Comparison of ENCODE assay signal across 8 mouse cellular contexts in the genomic region with DNA sequence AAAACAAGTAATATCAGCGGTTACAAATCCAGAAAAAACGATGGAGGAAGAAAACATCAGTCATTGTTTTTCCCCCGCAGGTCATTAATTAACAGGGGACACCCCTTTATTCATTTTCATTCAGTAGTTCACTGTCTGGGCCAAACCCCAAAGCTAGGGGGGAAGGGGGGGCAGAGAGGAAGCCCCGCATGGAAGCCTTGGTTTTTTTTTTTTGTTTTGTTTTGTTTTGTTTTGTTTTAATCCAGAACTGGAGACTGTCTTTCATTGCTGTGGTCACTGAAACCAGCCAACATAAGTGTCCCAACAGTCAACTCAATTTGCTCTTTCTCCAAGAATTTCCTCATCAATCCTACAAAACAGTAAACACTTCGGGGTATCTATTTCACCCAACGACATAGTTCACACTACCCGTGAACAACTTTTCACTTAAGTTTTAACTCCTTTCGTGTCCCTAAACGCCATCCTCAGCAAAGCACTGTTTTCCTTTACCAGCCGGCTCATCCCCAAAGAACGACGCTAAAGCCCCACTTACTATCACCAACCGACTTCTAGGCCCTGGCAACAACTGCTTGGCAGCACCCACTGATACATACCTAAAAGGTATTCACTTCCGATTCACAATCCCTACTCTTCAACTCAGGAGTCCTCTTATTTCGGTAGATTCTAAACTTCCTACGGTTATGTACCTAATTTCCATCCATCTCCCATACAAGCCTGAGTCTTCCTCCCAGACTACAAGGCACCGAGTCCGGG. TPM values are rescaled to one million over a fixed set of nuclear protein-coding genes. Genes with fewer than 3 reads are reported as not detected.
DNase-seq lines count a peak whose midpoint lies in the region; ATAC-seq and TF ChIP-seq lines count a peak whose summit lies in the region.

No protein-coding gene starts in this region.

- no peaks in the 10 kb centered on the region for H3K4me1 ChIP-seq in lung, embryonic 14.5 days (ENCODE audit: insufficient read depth)
- H3K4me1 ChIP-seq in forebrain, embryonic 14.5 days (ENCODE audit: control insufficient read depth, insufficient read depth, low read length), result peaks cover 18% of the 10 kb centered on the region
- peaks cover 27% of the 10 kb centered on the region for H3K4me1 ChIP-seq in liver, adult 2 months (ENCODE audit: control insufficient read depth, insufficient read depth, low read length)
- H3K4me1 ChIP-seq in stomach, postnatal 0 days (replicated peaks; ENCODE audit: control insufficient read depth, insufficient read depth), result no peaks in the 10 kb centered on the region

- peak overlapping the region; percentile 87; the same call in 1 of the 2 replicates for H3K27ac ChIP-seq in lung, embryonic 14.5 days (ENCODE audit: low read depth)
- H3K27ac ChIP-seq in forebrain, embryonic 14.5 days (ENCODE audit: low read depth, low read length), result no peak overlapping the region
- peak overlapping the region; percentile 77 for H3K27ac ChIP-seq in liver, adult 2 months (replicated peaks; ENCODE audit: insufficient read depth, low read depth, low read length)
- peak overlapping the region; percentile 94 for H3K27ac ChIP-seq in stomach, postnatal 0 days (replicated peaks)

- peak overlapping the region; percentile 84 for H3K4me3 ChIP-seq in lung, embryonic 14.5 days (ENCODE audit: low read depth, low read length)
- peak overlapping the region; percentile 61 for H3K4me3 ChIP-seq in forebrain, embryonic 14.5 days (ENCODE audit: low read depth, low read length)
- H3K4me3 ChIP-seq in liver, adult 2 months (ENCODE audit: insufficient read depth, low read depth, low read length), result peak overlapping the region; percentile 91
- peak overlapping the region; percentile 88 for H3K4me3 ChIP-seq in stomach, postnatal 0 days (ENCODE audit: low read depth, low read length)

- TF ChIP-seq CTCF in lung, embryonic 14.5 days (IDR thresholded peaks at IDR 0.05; ENCODE audit: low read depth), result no peak
- no peak for TF ChIP-seq CTCF in liver, adult 2 months (IDR thresholded peaks at IDR 0.05; ENCODE audit: low read depth, low read length)
- TF ChIP-seq CTCF in stomach, postnatal 0 days (IDR thresholded peaks at IDR 0.05; ENCODE audit: low read depth), result no peak

- H3K36me3 ChIP-seq in lung, embryonic 14.5 days (ENCODE audit: insufficient read depth), result no peaks in the 10 kb centered on the region
- H3K36me3 ChIP-seq in forebrain, embryonic 14.5 days (ENCODE audit: control insufficient read depth, insufficient read depth, low read length), result no peaks in the 10 kb centered on the region
- no peaks in the 10 kb centered on the region for H3K36me3 ChIP-seq in liver, adult 2 months (ENCODE audit: control insufficient read depth, insufficient read depth, low read length)
- H3K36me3 ChIP-seq in stomach, postnatal 0 days (ENCODE audit: control insufficient read depth, insufficient read depth, low read length), result no peaks in the 10 kb centered on the region

- peaks cover 18% of the 10 kb centered on the region; the same call in 1 of the 2 replicates for H3K79me2 ChIP-seq in liver, adult 2 months (ENCODE audit: control insufficient read depth, insufficient read depth, low read length)

- DNase-seq in lung, embryonic 14.5 days, result peak; percentile 3
- DNase-seq in lung, postnatal 25 days (ENCODE audit: low spot score), result no peak
- peak; percentile 59 for DNase-seq in adipocyte (ENCODE audit: low spot score)
- peak; percentile 3 for DNase-seq in forebrain, embryonic 14.5 days (ENCODE audit: low spot score)
- DNase-seq in liver, adult 2 months (ENCODE audit: extremely low read depth, low read depth, low spot score), result peak; percentile 53
- DNase-seq in stomach, postnatal 0 days (ENCODE audit: low spot score), result no peak
- DNase-seq in spleen, adult 12 weeks (ENCODE audit: low spot score), result no peak
- no peak for DNase-seq in urinary bladder, adult 18-20 months (ENCODE audit: low spot score in 2 of 2)

- no peak for ATAC-seq in lung, embryonic 14.5 days (ENCODE audit: insufficient read depth)
- ATAC-seq in forebrain, embryonic 14.5 days, result no peak
- ATAC-seq in stomach, postnatal 0 days (ENCODE audit: low FRiP score, low TSS enrichment), result no peak

- H3K27me3 ChIP-seq in lung, embryonic 14.5 days (ENCODE audit: insufficient read depth, low read length), result no peaks in the 10 kb centered on the region
- H3K27me3 ChIP-seq in forebrain, embryonic 14.5 days (replicated peaks; ENCODE audit: control insufficient read depth, insufficient read depth, low read length), result no peaks in the 10 kb centered on the region
- no peaks in the 10 kb centered on the region for H3K27me3 ChIP-seq in liver, adult 2 months (ENCODE audit: control insufficient read depth, insufficient read depth, low read length)
- no peaks in the 10 kb centered on the region for H3K27me3 ChIP-seq in stomach, postnatal 0 days (ENCODE audit: control insufficient read depth, insufficient read depth, low read length)

- H3K4me2 ChIP-seq in lung, embryonic 14.5 days, result peak overlapping the region; percentile 88
- H3K4me2 ChIP-seq in forebrain, embryonic 14.5 days (ENCODE audit: low read length), result peak overlapping the region; percentile 86
- H3K4me2 ChIP-seq in stomach, postnatal 0 days (replicated peaks; ENCODE audit: low read depth), result peak overlapping the region; percentile 87

- H3K9me3 ChIP-seq in lung, embryonic 14.5 days (ENCODE audit: low read depth, low read length), result no peaks in the 10 kb centered on the region
- no peaks in the 10 kb centered on the region for H3K9me3 ChIP-seq in forebrain, embryonic 14.5 days (replicated peaks; ENCODE audit: control insufficient read depth, low read length)
- H3K9me3 ChIP-seq in stomach, postnatal 0 days (ENCODE audit: control insufficient read depth, low read length), result no peaks in the 10 kb centered on the region

- TF ChIP-seq EP300 in stomach, postnatal 0 days (optimal IDR thresholded peaks at IDR 0.05), result no peak

- H3K9ac ChIP-seq in lung, embryonic 14.5 days, result peak overlapping the region; percentile 77
- H3K9ac ChIP-seq in forebrain, embryonic 14.5 days (ENCODE audit: low read length), result peak overlapping the region; percentile 78
- H3K9ac ChIP-seq in liver, adult 2 months (ENCODE audit: low read depth, low read length), result peak overlapping the region; percentile 91
- H3K9ac ChIP-seq in stomach, postnatal 0 days (ENCODE audit: low read length), result peak overlapping the region; percentile 87

- WGBS in lung, embryonic 14.5 days, result 21% methylated on average over 18 of the region's 18 CpGs
- WGBS in forebrain, embryonic 14.5 days, result 21% methylated on average over 18 of the region's 18 CpGs
- under 1% methylated on average over 18 of the region's 18 CpGs for WGBS in liver, adult 2 months
- 14% methylated on average over 18 of the region's 18 CpGs for WGBS in stomach, postnatal 0 days

- TF ChIP-seq POLR2A in liver, adult 2 months (IDR thresholded peaks at IDR 0.05; ENCODE audit: extremely low read depth, insufficient read depth, low read length), result no peak

RNA-seq across cellular contexts. Expression of a gene that starts 5.6 kb away (rescaled TPM):
- 16.2 and 18.4 TPM in 2 replicates for polyA plus RNA-seq in lung, embryonic 14.5 days (2014; fragmentation: Nextera tagmentation; extraction: Ambion mirVana)
- polyA plus RNA-seq in forebrain, embryonic 14.5 days (2014; fragmentation: Nextera tagmentation; extraction: Ambion mirVana), result 23.8 and 31.4 TPM in 2 replicates
- total RNA-seq in liver, adult 2 months (2014; rRNA removed), result 178 and 228 TPM in 2 replicates
- polyA plus RNA-seq in liver, adult 2 months (2012; rRNA removed), result 166 and 243 TPM in 2 replicates
- 34.9 and 42.8 TPM in 2 replicates for polyA plus RNA-seq in stomach, postnatal 0 days (2015; fragmentation: Nextera tagmentation; extraction: Ambion mirVana)

Comparison
In these comparisons a context has a peak if more than half of its experiments do, and no peak if none do; other contexts are left out.
1. DNase-seq: peak in lung, embryonic 14.5 days (single experiment), adipocyte (single experiment), forebrain, embryonic 14.5 days (single experiment) and liver, adult 2 months (single experiment); none in lung, postnatal 25 days (single experiment), stomach, postnatal 0 days (single experiment), spleen, adult 12 weeks (single experiment) and urinary bladder, adult 18-20 months (0 of 2).
2. Peak in every context shown above with its lines, with median percentiles within 50 percentile points of each other: H3K4me2 ChIP-seq, H3K4me3 ChIP-seq and H3K9ac ChIP-seq.